Mouse (Mus musculus): ENCODE measurements around the gene Bak1. TPM values are rescaled to one million over a fixed set of nuclear protein-coding genes. Genes with fewer than 3 reads are reported as not detected.

Bak1 gene
- polyA plus RNA-seq, 2 experiments = 11.1 to 48.6 TPM

DNA sequence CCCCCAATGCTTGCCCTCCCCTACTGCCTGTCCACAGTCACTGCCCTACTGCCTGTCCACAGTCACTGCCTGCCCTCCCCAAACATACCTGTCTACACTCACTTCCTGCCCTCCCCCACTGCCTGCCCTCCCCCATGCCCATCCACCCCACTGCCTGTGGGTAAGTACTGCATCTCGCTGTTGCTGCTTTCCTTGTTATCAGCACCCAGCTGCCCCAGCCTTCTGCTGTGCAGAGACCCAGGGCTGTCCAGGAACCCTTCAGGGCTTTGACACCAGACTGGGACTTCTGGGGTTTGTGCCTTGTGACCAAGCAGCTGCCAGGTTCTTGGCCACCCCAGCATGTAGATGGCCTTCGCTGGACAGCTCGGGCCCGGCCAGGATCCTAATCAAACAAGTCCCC lies 5.5 kb downstream of the Bak1 start:
- H3K36me3 ChIP-seq (ENCODE audit: control insufficient read depth, insufficient read depth, low read length) = peaks cover 59% of the 10 kb centered on the region
- 89% methylated on average over 4 of the region's 4 CpGs for WGBS

GRCm38 (mm10) chr17:27021736-27022135 lies 7.1 kb downstream of the Bak1 start:
- WGBS = 87% methylated on average over 9 of the region's 9 CpGs
- Histone ChIP-seq H3K4me1 (ENCODE audit: control insufficient read depth, insufficient read depth, low read length) (no peaks in the 10 kb centered on the region), H3K27me3 (ENCODE audit: control insufficient read depth, insufficient read depth, low read length) (no peaks in the 10 kb centered on the region), H3K36me3 (ENCODE audit: control insufficient read depth, insufficient read depth, low read length) (peaks cover 59% of the 10 kb centered on the region), H3K9me3 (ENCODE audit: control insufficient read depth, low read length) (no peaks in the 10 kb centered on the region), H3K27ac (replicated peaks; ENCODE audit: low read depth, low read length) (no peak overlapping the region), H3K4me2 (replicated peaks; ENCODE audit: low read depth, low read length, severe bottlenecking) (no peak overlapping the region), H3K9ac (ENCODE audit: low read depth, low read length, severe bottlenecking) (no peak overlapping the region), H3K4me3 (replicated peaks; ENCODE audit: low read length) (no peak overlapping the region)
- DNase-seq (ENCODE audit: low spot score) (no peak), ATAC-seq (ENCODE audit: low FRiP score, low read depth) (no peak)
- TF ChIP-seq POLR2A (IDR thresholded peaks at IDR 0.05; ENCODE audit: borderline replicate concordance, extremely low read depth, insufficient read depth, insufficient read length) = no peak

More for the DNA sequence above, 5.5 kb downstream of the Bak1 start:
- DNase-seq (ENCODE audit: low spot score) = no peak
- no peak overlapping the region for H3K27ac ChIP-seq (replicated peaks; ENCODE audit: low read depth, low read length)
- H3K4me3 ChIP-seq (replicated peaks; ENCODE audit: low read length) = no peak overlapping the region
- H3K27me3 ChIP-seq (ENCODE audit: control insufficient read depth, insufficient read depth, low read length) = no peaks in the 10 kb centered on the region
- TF ChIP-seq POLR2A (IDR thresholded peaks at IDR 0.05; ENCODE audit: borderline replicate concordance, extremely low read depth, insufficient read depth, insufficient read length) = no peak
- no peak overlapping the region for H3K9ac ChIP-seq (ENCODE audit: low read depth, low read length, severe bottlenecking)
- no peaks in the 10 kb centered on the region for H3K9me3 ChIP-seq (ENCODE audit: control insufficient read depth, low read length)
- H3K4me2 ChIP-seq (replicated peaks; ENCODE audit: low read depth, low read length, severe bottlenecking) = no peak overlapping the region
- peaks cover 8% of the 10 kb centered on the region for H3K4me1 ChIP-seq (ENCODE audit: control insufficient read depth, insufficient read depth, low read length)
- ATAC-seq (ENCODE audit: low FRiP score, low read depth) = no peak

DNA sequence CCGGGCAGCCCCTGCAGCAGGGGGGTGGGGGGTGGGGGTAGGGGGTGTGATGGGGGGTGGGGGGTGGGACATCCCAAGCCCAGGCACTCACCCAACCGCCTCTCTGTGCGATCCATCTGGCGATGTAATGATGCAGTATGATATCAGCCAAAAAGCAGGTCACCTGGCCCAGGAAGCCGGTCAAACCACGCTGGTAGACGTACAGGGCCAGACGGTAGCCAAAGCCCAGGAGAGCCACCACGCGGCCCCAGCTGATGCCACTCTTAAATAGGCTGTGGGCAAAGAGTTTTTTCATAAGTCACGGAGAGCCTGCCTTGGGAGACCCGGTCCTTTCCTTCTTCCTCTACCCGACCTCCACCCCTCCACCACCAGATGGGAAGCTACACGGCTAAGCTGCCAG lies 7.7 kb downstream of the Bak1 start:
- Histone ChIP-seq H3K9ac (ENCODE audit: low read depth, low read length, severe bottlenecking) (no peak overlapping the region), H3K27ac (replicated peaks; ENCODE audit: low read depth, low read length) (no peak overlapping the region), H3K27me3 (ENCODE audit: control insufficient read depth, insufficient read depth, low read length) (no peaks in the 10 kb centered on the region), H3K9me3 (ENCODE audit: control insufficient read depth, low read length) (no peaks in the 10 kb centered on the region), H3K4me2 (replicated peaks; ENCODE audit: low read depth, low read length, severe bottlenecking) (no peak overlapping the region), H3K4me1 (ENCODE audit: control insufficient read depth, insufficient read depth, low read length) (no peaks in the 10 kb centered on the region), H3K4me3 (replicated peaks; ENCODE audit: low read length) (no peak overlapping the region), H3K36me3 (ENCODE audit: control insufficient read depth, insufficient read depth, low read length) (peaks cover 56% of the 10 kb centered on the region)
- ATAC-seq (ENCODE audit: low FRiP score, low read depth) (no peak), DNase-seq (ENCODE audit: low spot score) (no peak)
- TF ChIP-seq POLR2A (IDR thresholded peaks at IDR 0.05; ENCODE audit: borderline replicate concordance, extremely low read depth, insufficient read depth, insufficient read length) = no peak
- WGBS = 93% methylated on average over 14 of the region's 14 CpGs

DNA sequence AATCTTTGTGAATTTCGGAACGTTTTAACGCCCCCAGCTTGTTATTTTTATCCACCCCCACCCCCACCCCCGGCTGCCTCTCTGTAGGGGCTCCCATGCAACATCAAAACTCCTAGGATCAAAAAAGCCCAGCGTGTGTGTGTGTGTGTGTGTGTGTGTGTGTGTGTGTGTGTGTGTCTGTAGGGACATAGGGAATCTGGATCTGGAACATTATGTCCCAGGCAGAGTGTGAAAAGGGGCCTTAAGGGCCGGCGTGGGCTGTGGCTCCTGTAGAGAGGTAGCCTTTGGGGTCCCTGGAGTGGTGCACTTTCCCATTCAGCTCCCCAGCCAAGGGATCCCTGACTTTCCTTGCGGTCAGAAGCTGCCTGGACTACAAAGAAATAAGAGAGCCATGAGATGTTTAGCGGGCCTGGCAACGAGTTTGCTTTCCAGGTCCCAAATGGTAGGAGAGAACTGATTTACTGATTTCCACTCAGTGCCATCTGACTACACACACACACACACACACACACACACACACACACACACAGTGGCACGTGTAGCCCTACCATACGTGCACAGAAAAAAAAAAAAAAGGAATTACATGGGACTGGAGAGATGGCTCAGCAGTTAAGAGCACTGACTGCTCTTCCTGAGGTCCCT lies 10.1 kb downstream of the Bak1 start:
- 31% methylated on average over 11 of the region's 12 CpGs for WGBS
- no peaks in the 10 kb centered on the region for H3K9me3 ChIP-seq (ENCODE audit: control insufficient read depth, low read length)
- TF ChIP-seq POLR2A (IDR thresholded peaks at IDR 0.05; ENCODE audit: borderline replicate concordance, extremely low read depth, insufficient read depth, insufficient read length) = no peak
- no peaks in the 10 kb centered on the region for H3K27me3 ChIP-seq (ENCODE audit: control insufficient read depth, insufficient read depth, low read length)
- H3K27ac ChIP-seq (replicated peaks; ENCODE audit: low read depth, low read length) = peak overlapping the region; percentile 23
- DNase-seq (ENCODE audit: low spot score) (no peak), ATAC-seq (ENCODE audit: low FRiP score, low read depth) (peak; percentile 38; the same call in 1 of the 2 replicates)
- peak overlapping the region; percentile 46 for H3K4me3 ChIP-seq (replicated peaks; ENCODE audit: low read length)
- no peaks in the 10 kb centered on the region for H3K4me1 ChIP-seq (ENCODE audit: control insufficient read depth, insufficient read depth, low read length)
- H3K4me2 ChIP-seq (replicated peaks; ENCODE audit: low read depth, low read length, severe bottlenecking) = peak overlapping the region; percentile 57
- peaks cover 36% of the 10 kb centered on the region for H3K36me3 ChIP-seq (ENCODE audit: control insufficient read depth, insufficient read depth, low read length)
- H3K9ac ChIP-seq (ENCODE audit: low read depth, low read length, severe bottlenecking) = peak overlapping the region; percentile 60

- peak overlapping the region; percentile 46 for H3K4me3 ChIP-seq (replicated peaks; ENCODE audit: low read length)
- H3K9ac ChIP-seq (ENCODE audit: low read depth, low read length, severe bottlenecking) = peak overlapping the region; percentile 60
- 6% methylated on average over 34 of the region's 34 CpGs for WGBS
- no peaks in the 10 kb centered on the region for H3K4me1 ChIP-seq (ENCODE audit: control insufficient read depth, insufficient read depth, low read length)
- TF ChIP-seq POLR2A (IDR thresholded peaks at IDR 0.05; ENCODE audit: borderline replicate concordance, extremely low read depth, insufficient read depth, insufficient read length) = no peak
- H3K36me3 ChIP-seq (ENCODE audit: control insufficient read depth, insufficient read depth, low read length) = peaks cover 32% of the 10 kb centered on the region
- peak overlapping the region; percentile 57 for H3K4me2 ChIP-seq (replicated peaks; ENCODE audit: low read depth, low read length, severe bottlenecking)
- H3K9me3 ChIP-seq (ENCODE audit: control insufficient read depth, low read length) = no peaks in the 10 kb centered on the region
- DNase-seq (ENCODE audit: low spot score) = peak; percentile 92
- H3K27me3 ChIP-seq (ENCODE audit: control insufficient read depth, insufficient read depth, low read length) = no peaks in the 10 kb centered on the region
- peak; percentile 84 for ATAC-seq (ENCODE audit: low FRiP score, low read depth)
- peak overlapping the region; percentile 23 for H3K27ac ChIP-seq (replicated peaks; ENCODE audit: low read depth, low read length)
These were observed 11.0 kb downstream of the Bak1 start for GRCm38 (mm10) chr17:27017564-27018499.

Data from limb, embryonic 14.5 days (tissue).